Mouse (Mus musculus) natural killer cell, adult 2 months (primary cell): ENCODE data around the gene Tbx3.

Source experiments
- DNase-seq, 2 experiments: peaks; one replicate each; pipeline ENCODE4 v3.0.0; 2022; ENCODE audit warnings: low spot score in 2 of 2

The Tbx3 gene

GRCm38 (mm10) chr5:119680329-119681010, 10.0 kb downstream of the Tbx3 start:
- DNase-seq, result no peak

GRCm38 (mm10) chr5:119681011-119681832, 10.8 kb downstream of the Tbx3 start:
- DNase-seq, result no peak

GRCm38 (mm10) chr5:119681833-119682210, 11.4 kb downstream of the Tbx3 start:
- DNase-seq, result no peak

- no peak for DNase-seq
Observed at GRCm38 (mm10) chr5:119682646-119683515, 12.4 kb downstream of the Tbx3 start.

- no peak for DNase-seq
Observed at GRCm38 (mm10) chr5:119683861-119684260, 13.4 kb downstream of the Tbx3 start.

- no peak for DNase-seq
Observed at GRCm38 (mm10) chr5:119684701-119685391, 14.4 kb downstream of the Tbx3 start.

- no peak for DNase-seq
Observed at GRCm38 (mm10) chr5:119685446-119686198, 15.2 kb downstream of the Tbx3 start.

- DNase-seq, result no peak
Observed at GRCm38 (mm10) chr5:119686199-119686964, 15.9 kb downstream of the Tbx3 start.

GRCm38 (mm10) chr5:119687005-119687855, 16.8 kb downstream of the Tbx3 start:
- no peak for DNase-seq

- no peak for DNase-seq
Observed at GRCm38 (mm10) chr5:119687856-119688206, 17.4 kb downstream of the Tbx3 start.

GRCm38 (mm10) chr5:119688306-119688705, 17.8 kb downstream of the Tbx3 start:
- DNase-seq, result no peak

- DNase-seq, result no peak
Observed at GRCm38 (mm10) chr5:119688914-119689420, 18.5 kb downstream of the Tbx3 start.

GRCm38 (mm10) chr5:119689501-119689900, 19.0 kb downstream of the Tbx3 start:
- no peak for DNase-seq

GRCm38 (mm10) chr5:119691075-119691474, 20.6 kb downstream of the Tbx3 start:
- DNase-seq, result peak; percentile 16 to 43

GRCm38 (mm10) chr5:119692425-119692824, 22.0 kb downstream of the Tbx3 start:
- DNase-seq, result no peak

- no peak for DNase-seq
Observed at GRCm38 (mm10) chr5:119694914-119695313, 24.4 kb downstream of the Tbx3 start.

GRCm38 (mm10) chr5:119703031-119703430, 32.6 kb downstream of the Tbx3 start:
- no peak for DNase-seq

GRCm38 (mm10) chr5:119704900-119705299, 34.4 kb downstream of the Tbx3 start:
- no peak for DNase-seq

GRCm38 (mm10) chr5:119706467-119706866, 36.0 kb downstream of the Tbx3 start:
- DNase-seq, result no peak
